Mouse (Mus musculus) gastrocnemius, postnatal 36 days (tissue): Measurements from ENCODE around the gene Prc1. TPM values are rescaled to one million over a fixed set of nuclear protein-coding genes. Genes with fewer than 3 reads are reported as not detected.

Source experiments
- DNase-seq, 2 experiments: peaks; one replicate each; pipeline ENCODE4 v3.0.0; 2022
- intact Hi-C: fragments of 180-260 bp; cut with DNase I; formaldehyde crosslinking; loops from one replicate; pipeline ENCODE4 v1.15.1; 2025
- long read RNA-seq, 2 experiments: library from polyadenylated mRNA; stranded (forward); transcript quantifications; one replicate each; pipeline ENCODE4 v2.0.0; 2021
- total RNA-seq, 2 experiments: library from RNA; stranded (reverse); gene quantifications; 2 replicates each; pipeline ENCODE4 v1.2.3; 2021

Gene Prc1
- 1 to 10 TPM; 1.2 to 1.3 TPM for total RNA-seq
- long read RNA-seq, experiment 1: 0 reads
- long read RNA-seq, experiment 2, partial matches to known transcripts: 0 of 1 reads
- long read RNA-seq, experiment 2, other reads (novel, unspliced or antisense): 0 of 1 reads

GRCm38 (mm10) chr7:80294062-80294763 lies at the start of gene Prc1:
Gene Prc1, plus strand, starts transcription at chr7:80294450.
- DNase-seq: peak; percentile 97 to 99
- intact Hi-C loops: no loop called here

DNA sequence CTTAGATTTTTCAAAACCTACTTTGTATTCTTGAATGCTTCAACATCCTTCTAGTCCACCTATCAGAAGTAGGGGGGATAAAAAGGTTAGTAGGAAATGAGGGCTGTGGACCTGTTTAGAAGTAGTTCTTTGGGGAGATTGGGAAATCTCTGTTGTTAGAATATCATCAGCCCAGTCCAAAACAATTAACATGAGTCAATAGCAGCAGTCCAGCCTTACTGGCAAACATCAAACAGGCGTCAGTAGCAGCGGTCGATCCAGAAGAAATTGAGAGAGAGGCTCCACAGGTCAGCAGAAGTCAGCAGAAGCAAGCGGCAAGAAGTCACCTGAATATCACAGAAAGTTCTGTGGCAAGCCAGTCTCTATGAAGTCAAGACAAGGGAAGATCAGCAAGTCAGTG lies 49.4 kb upstream of the Prc1 start:
- DNase-seq: no peak
- intact Hi-C loops: no loop called here

DNA sequence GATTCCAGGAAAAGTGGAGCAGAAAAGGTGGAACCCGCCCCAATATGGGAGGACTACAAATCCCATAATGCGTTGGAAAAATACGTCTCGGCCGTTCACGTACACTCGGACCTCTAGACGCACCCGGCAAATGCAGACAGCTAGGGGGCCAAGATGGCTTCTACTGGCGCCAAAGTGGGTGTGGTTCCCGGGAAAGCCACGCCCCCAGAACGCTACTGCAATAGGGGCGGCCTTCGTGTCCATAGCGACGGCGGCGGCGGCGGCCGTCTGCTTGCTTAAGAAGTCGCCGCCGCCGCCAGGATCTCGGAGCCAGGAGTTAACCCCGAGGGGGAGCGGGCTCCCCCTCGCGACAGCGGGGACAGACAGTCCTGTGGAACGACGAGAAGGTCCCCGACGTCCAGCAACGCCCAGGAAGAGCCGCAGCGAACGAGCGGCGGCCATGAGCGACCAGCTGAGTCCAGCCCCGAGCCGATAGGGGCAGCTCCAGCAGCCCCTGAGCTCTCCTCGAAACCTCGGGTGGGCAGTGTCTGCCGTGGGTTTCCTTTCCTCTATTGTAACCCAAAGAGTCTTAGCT lies 48.0 kb upstream of the Prc1 start, which contains the start of gene Ttll13:
Ttll13 (plus strand) TSS at position 229 of the 574 bp plus-strand sequence.
- intact Hi-C loops: no loop called here

DNA sequence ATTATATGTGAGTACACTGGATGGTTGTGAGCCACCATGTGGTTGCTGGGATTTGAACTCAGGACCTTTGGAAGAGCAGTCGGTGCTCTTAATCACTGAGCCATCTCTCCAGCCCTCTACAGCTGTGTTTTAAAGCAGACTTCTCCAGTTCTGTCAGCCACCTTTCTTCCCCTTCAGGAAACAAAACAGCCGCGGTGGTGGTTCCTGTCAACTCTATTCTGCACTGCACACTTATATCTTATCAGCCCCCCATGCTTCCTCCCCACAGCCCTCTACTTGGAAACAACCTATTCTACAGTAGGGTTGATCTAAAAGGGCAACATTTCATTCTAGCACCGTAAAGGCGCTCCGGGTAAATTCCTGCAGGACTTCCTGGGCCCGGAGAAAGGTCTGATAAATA lies 47.4 kb upstream of the Prc1 start:
- intact Hi-C loops: no loop called here
- DNase-seq: no peak

More for the DNA sequence above, 48.0 kb upstream of the Prc1 start, which contains the start of gene Ttll13:
- peak; percentile 92 to 93 for DNase-seq

DNA sequence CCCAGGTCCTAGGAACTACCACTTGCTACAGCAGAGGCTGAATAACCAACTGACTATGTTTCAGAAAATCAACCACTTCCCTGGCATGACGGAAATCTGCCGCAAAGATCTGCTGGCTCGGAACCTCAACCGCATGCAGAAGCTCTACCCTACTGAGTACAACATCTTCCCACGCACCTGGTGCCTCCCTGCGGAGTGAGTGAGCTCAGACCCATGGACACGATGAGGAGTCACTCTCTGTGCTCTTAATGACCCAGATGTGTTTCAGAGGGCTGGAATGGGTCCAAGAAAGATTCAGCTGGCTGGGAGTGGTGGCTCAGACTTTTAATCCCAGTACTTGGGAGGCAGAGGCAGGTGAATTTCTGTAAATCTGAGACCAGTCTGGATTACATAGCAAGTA lies 41.8 kb upstream of the Prc1 start:
- DNase-seq: no peak
- intact Hi-C loops: no loop called here

- DNase-seq: no peak
These were observed 41.4 kb upstream of the Prc1 start for GRCm38 (mm10) chr7:80252886-80253285.

GRCm38 (mm10) chr7:80255981-80256380 lies 38.3 kb upstream of the Prc1 start:
- DNase-seq: no peak
- intact Hi-C loops: no loop called here

More at GRCm38 (mm10) chr7:80252886-80253285, 41.4 kb upstream of the Prc1 start:
- intact Hi-C loops: no loop called here

- intact Hi-C loops: no loop called here
- no peak for DNase-seq
These were observed 36.5 kb upstream of the Prc1 start for GRCm38 (mm10) chr7:80257706-80258105.

- peak; percentile 75 to 79 for DNase-seq
- intact Hi-C loops: no loop called here
These were observed 33.5 kb upstream of the Prc1 start, which contains the start of gene Ngrn for GRCm38 (mm10) chr7:80260625-80261371. Gene Ngrn, plus strand, starts transcription at chr7:80261215.

DNA sequence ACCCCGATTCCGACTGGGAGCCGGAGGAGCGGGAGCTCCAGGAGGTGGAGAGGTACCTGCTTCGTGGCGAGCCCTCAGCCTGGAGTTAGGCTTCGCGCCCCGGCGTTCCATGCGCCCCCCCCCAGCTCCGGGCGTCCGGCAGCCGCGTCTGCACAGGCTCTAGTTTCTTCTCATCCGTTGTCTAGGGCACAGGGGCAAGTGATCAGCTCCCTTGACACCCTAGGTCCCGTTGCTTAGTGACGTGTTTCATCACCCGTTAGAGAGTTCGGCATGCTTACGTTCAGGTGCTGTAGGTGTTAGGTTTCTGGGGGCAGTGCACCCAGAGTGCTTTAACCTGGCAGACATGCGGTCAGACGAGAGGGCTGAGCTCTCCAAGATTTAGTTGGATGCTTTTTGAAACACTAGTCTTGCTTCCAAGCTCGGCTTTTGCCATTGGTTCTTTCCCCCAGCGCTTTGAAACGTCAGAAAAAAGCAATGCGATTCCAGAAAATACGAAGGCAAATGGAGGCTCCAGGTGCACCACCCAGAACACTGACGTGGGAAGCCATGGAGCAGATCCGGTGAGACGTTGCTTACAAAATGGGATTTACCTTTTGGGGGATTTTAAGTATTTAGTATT lies 32.8 kb upstream of the Prc1 start:
- no peak for DNase-seq
- intact Hi-C loops: no loop called here

DNA sequence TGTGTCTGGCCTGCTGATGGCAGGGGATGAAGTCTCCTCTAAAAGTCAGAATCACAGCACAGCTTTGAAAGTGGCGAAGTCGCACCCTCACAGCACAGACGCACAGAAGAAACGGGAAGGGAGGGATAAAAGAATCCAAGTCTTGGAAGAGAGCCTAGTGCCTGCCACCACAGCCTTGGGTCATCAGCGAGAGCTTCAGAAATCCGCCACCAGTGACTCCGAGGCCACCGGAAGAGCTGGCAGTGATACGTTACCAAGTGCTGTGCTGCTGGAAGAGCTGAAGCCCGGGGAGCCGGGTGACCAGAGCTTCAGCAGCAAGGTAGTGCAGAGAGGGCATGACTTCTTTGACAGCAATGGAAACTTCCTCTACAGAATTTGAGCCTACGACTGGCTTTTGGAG lies 29.6 kb upstream of the Prc1 start:
- no peak for DNase-seq
- intact Hi-C loops: no loop called here

- intact Hi-C loops: no loop called here
- no peak for DNase-seq
These were observed 26.5 kb upstream of the Prc1 start for GRCm38 (mm10) chr7:80267764-80268163.

GRCm38 (mm10) chr7:80268897-80269750 lies 25.1 kb upstream of the Prc1 start, which contains the start of gene Vps33b:
Gene Vps33b, plus strand, starts transcription at chr7:80269649.
- DNase-seq: peak; percentile 92 to 94
- intact Hi-C loops: no loop called here

GRCm38 (mm10) chr7:80269751-80270255 lies 24.4 kb upstream of the Prc1 start:
- intact Hi-C loops: no loop called here
- DNase-seq: no peak

DNA sequence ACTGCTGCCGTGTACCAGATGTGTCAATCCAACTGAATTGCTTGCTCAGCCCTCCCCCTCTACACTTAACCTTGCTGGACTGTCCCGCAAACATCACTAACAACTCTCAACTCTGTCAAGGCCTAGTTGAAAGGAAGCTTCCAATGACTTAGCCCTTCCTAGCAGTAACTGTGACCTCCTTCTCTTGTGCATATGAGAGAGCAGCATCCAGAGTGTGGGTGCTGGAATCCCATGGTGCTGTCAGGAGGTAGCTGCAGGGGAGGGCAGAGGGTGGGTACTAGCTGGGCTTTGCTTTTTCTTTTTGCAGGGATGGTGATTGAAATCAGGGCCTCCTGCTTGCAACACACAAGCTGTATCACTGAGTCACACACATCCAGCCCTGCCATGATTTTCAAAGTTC lies 20.8 kb upstream of the Prc1 start:
- intact Hi-C loops: no loop called here
- no peak for DNase-seq

DNA sequence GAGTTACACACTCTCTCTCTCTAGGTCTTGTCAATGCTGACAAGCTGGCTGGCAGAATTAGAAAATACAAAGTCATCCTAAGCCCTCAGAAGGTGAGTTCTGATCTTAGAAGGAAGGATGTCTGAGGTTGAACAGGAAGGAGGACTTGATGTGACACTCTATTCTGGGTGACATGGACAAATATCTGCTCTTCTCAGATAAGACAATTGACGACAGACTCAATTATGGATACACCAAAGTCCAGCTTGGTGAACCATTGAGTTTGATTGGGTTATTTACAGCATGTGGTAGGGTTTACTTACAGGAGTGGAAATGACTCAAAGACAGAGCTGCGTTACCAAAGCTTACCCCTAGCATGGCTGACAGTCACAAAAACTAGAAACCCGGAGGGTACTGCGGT lies 17.9 kb upstream of the Prc1 start:
- no peak for DNase-seq
- intact Hi-C loops: no loop called here

- intact Hi-C loops: no loop called here
These were observed 14.2 kb upstream of the Prc1 start for GRCm38 (mm10) chr7:80280032-80280431.

DNA sequence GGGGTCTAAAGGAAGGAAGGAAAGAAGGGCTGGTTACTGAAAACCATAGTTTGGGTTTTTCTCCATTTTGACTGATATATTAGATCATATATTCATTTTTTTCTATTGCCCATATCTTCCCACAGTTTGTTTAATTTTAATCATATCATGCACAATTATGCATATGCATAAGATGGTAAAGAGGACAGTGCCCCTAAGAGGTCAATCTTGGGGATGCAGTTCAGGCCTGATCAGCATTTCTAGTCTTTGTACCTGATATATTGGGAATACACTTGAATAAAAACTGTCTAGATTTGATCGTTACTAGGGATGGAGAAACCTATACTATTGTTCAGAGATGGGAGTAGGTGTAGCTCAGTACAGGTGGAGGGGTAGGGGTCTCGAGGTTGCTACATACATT lies 13.3 kb upstream of the Prc1 start:
- intact Hi-C loops: no loop called here
- DNase-seq: no peak

More at GRCm38 (mm10) chr7:80280032-80280431, 14.2 kb upstream of the Prc1 start:
- no peak for DNase-seq

DNA sequence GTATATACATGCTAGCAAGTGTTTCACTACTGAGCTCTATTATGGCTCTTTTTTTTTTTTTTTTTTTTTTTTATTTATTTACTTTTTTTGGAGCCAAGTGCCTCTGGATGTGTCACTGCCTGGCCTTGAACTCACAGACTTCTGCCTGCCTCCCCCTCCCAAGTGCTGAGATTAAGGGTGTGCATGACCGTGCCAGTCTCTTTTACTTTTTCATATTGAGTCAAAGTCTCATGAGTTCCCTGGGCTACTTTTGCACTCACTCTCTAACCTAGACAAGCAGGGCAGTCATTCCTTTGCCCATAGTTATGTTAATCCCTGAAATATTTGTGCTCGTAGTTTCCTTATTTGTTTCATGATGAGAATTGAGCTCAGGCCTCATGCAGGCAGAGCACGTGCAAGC lies 12.6 kb upstream of the Prc1 start:
- intact Hi-C loops: no loop called here
- DNase-seq: no peak
